Mouse (Mus musculus) CH12.LX (cell line): Measurements from ENCODE around the gene Rhot1. TPM values are rescaled to one million over a fixed set of nuclear protein-coding genes. Genes with fewer than 3 reads are reported as not detected.

Experiments used
- DNase-seq: peaks from one replicate; pipeline ENCODE4 v3.0.0-alpha.2; 2013; ENCODE audit errors: extremely low read depth
- H3K27ac ChIP-seq: 2 replicates; pipeline ENCODE4 v1.5.1; 2012; ENCODE audit warnings: low read depth, mild to moderate bottlenecking, control low read depth, moderate library complexity; ENCODE audit not compliant: insufficient read depth
- H3K27me3 ChIP-seq: replicated peaks from 2 replicates; pipeline ENCODE3; 2012; ENCODE audit warnings: inconsistent platforms
- H3K36me3 ChIP-seq, 2 experiments: replicated peaks in 1 of 2; 2 replicates each; pipeline versions ENCODE3 to v1.6.1; 2012; ENCODE audit warnings: inconsistent platforms in 1 of 2, low read length in 1 of 2, mild to moderate bottlenecking in 1 of 2, mixed read lengths in 1 of 2, moderate library complexity in 1 of 2; ENCODE audit not compliant: control insufficient read depth in 1 of 2, insufficient read depth in 1 of 2
- H3K4me1 ChIP-seq, 2 experiments: 2 replicates each; pipeline ENCODE4 v1.6.1; 2012; ENCODE audit warnings: inconsistent platforms in 1 of 2, moderate library complexity in 1 of 2; ENCODE audit not compliant: insufficient read depth in 2 of 2, control insufficient read depth in 1 of 2
- H3K4me2 ChIP-seq: 2 replicates; pipeline ENCODE4 v1.6.1; 2012; ENCODE audit warnings: low read depth, mild to moderate bottlenecking, control low read depth; ENCODE audit not compliant: poor library complexity, insufficient read depth, severe bottlenecking
- H3K4me3 ChIP-seq, 3 experiments: fragments of 150-350 bp in 1 of 3; sonication (generic) in 1 of 3; replicated peaks in 1 of 3; 2 replicates each; pipeline versions ENCODE3 to v1.5.1; 2011 to 2012; ENCODE audit warnings: low read depth in 2 of 3, low read length in 2 of 3, mild to moderate bottlenecking in 2 of 3, moderate library complexity in 2 of 3, control low read depth in 1 of 3, improper control_type of control experiment in 1 of 3, inconsistent platforms in 1 of 3, mixed read lengths in 1 of 3; ENCODE audit not compliant: poor library complexity in 1 of 3
- H3K79me2 ChIP-seq: replicated peaks from 2 replicates; pipeline ENCODE4 v1.6.1; 2012; ENCODE audit warnings: mild to moderate bottlenecking, moderate library complexity; ENCODE audit not compliant: control insufficient read depth, poor library complexity, insufficient read depth, severe bottlenecking; ENCODE audit errors: extremely low read depth
- H3K9ac ChIP-seq: 2 replicates; pipeline ENCODE4 v1.6.1; 2012; ENCODE audit warnings: low read depth, mild to moderate bottlenecking, control low read depth, moderate library complexity; ENCODE audit not compliant: insufficient read depth
- H3K9me3 ChIP-seq: replicated peaks from 2 replicates; pipeline ENCODE3; 2012; ENCODE audit warnings: low read length, inconsistent platforms, mixed read lengths
- BHLHE40 ChIP-seq: IDR thresholded peaks from 2 replicates; pipeline ENCODE4 v1.6.1; 2011; ENCODE audit warnings: mild to moderate bottlenecking, low read depth, low read length, improper control_type of control experiment
- CHD1 ChIP-seq: IDR thresholded peaks from 2 replicates; pipeline ENCODE4 v1.6.1; 2012; ENCODE audit warnings: low read depth, low read length, improper control_type of control experiment, inconsistent platforms
- CHD2 ChIP-seq: IDR thresholded peaks from 2 replicates; pipeline ENCODE4 v1.6.1; 2011; ENCODE audit warnings: low read length, improper control_type of control experiment
- CTCF ChIP-seq, 2 experiments: IDR thresholded peaks in 1 of 2; conservative IDR thresholded peaks in 1 of 2; 2 replicates each; pipeline ENCODE4 v1.5.1; 2011 to 2012; ENCODE audit warnings: low read depth in 2 of 2, low read length in 2 of 2, improper control_type of control experiment in 1 of 2, inconsistent platforms in 1 of 2, mild to moderate bottlenecking in 1 of 2, moderate library complexity in 1 of 2
- E2F4 ChIP-seq: IDR thresholded peaks from 2 replicates; pipeline ENCODE4 v1.6.1; 2011; ENCODE audit warnings: low read depth, low read length, improper control_type of control experiment; ENCODE audit not compliant: insufficient replicate concordance
- EP300 ChIP-seq: IDR thresholded peaks from 2 replicates; pipeline ENCODE4 v1.6.1; 2011; ENCODE audit warnings: low read length, improper control_type of control experiment
- ETS1 ChIP-seq: conservative IDR thresholded peaks from 2 replicates; pipeline ENCODE4 v1.6.1; 2012; ENCODE audit warnings: low read depth, mild to moderate bottlenecking, inconsistent platforms, low read length, improper control_type of control experiment, moderate library complexity
- GABPA ChIP-seq: IDR thresholded peaks from 2 replicates; pipeline ENCODE4 v1.6.1; 2012; ENCODE audit warnings: low read depth, low read length, improper control_type of control experiment, inconsistent platforms; ENCODE audit not compliant: insufficient replicate concordance
- HCFC1 ChIP-seq: IDR thresholded peaks from 2 replicates; pipeline ENCODE4 v1.6.1; 2012; ENCODE audit warnings: low read depth, mild to moderate bottlenecking, inconsistent platforms, low read length, improper control_type of control experiment
- KAT2A ChIP-seq: IDR thresholded peaks from 2 replicates; pipeline ENCODE4 v1.6.1; 2012; ENCODE audit warnings: low read length, improper control_type of control experiment, inconsistent platforms; ENCODE audit not compliant: insufficient replicate concordance
- MAX ChIP-seq: IDR thresholded peaks from 2 replicates; pipeline ENCODE4 v1.6.1; 2011; ENCODE audit warnings: low read length, improper control_type of control experiment
- MYC ChIP-seq: IDR thresholded peaks from 2 replicates; pipeline ENCODE4 v1.6.1; 2011; ENCODE audit warnings: low read depth, mild to moderate bottlenecking, improper control_type of control experiment, low read length
- NELFE ChIP-seq: IDR thresholded peaks from 2 replicates; pipeline ENCODE4 v1.6.1; 2011; ENCODE audit warnings: low read depth, low read length, improper control_type of control experiment
- PAX5 ChIP-seq: IDR thresholded peaks from 2 replicates; pipeline ENCODE4 v1.6.1; 2012; ENCODE audit warnings: low read length, inconsistent platforms, mixed read lengths
- RAD21 ChIP-seq: IDR thresholded peaks from 2 replicates; pipeline ENCODE4 v1.6.1; 2011; ENCODE audit warnings: low read depth, mild to moderate bottlenecking, low read length, improper control_type of control experiment, moderate library complexity
- SMC3 ChIP-seq: IDR thresholded peaks from 2 replicates; pipeline ENCODE4 v1.6.1; 2011; ENCODE audit warnings: low read depth, low read length, improper control_type of control experiment
- UBTF ChIP-seq: IDR thresholded peaks from 2 replicates; pipeline ENCODE4 v1.6.1; 2012; ENCODE audit warnings: low read depth, mild to moderate bottlenecking, inconsistent platforms, low read length, improper control_type of control experiment, moderate library complexity
- ZNF384 ChIP-seq: IDR thresholded peaks from 2 replicates; pipeline ENCODE4 v1.6.1; 2012; ENCODE audit warnings: low read depth, low read length, improper control_type of control experiment, inconsistent platforms
- dilution Hi-C: fragments of 300-500 bp; cut with MboI; formaldehyde crosslinking; loops from 2 replicates; pipeline ENCODE4 v1.14.3; 2020; ENCODE audit warnings: low sequenced_read_pairs; ENCODE audit not compliant: extremely low pct_unique_long_range_greater_than_20kb, extremely low pct_ligation_motif_present
- in situ Hi-C: fragments of 300-500 bp; cut with MboI; formaldehyde crosslinking; loops from 3 replicates; pipeline ENCODE4 v1.14.3; 2019; ENCODE audit warnings: low sequenced_read_pairs, low pct_ligation_motif_present, low pct_unique_long_range_greater_than_20kb, mixed read lengths
- polyA plus RNA-seq: library from polyadenylated mRNA; unstranded; fragments of >175 nt; gene quantifications from 2 replicates; pipeline ENCODE4 v1.2.1, GENCODE M21; 2012; ENCODE audit warnings: low read depth; ENCODE audit not compliant: insufficient read length
- total RNA-seq, 2 experiments: library from RNA; depleted of rRNA; stranded (reverse); fragments of 300-350 nt in 1 of 2; fragments of >200 nt in 1 of 2; gene quantifications; 2 replicates each; pipeline ENCODE4 v1.2.3; 2012 to 2014

Rhot1 gene
- total and polyA plus RNA-seq, 3 experiments: 33.1 to 73.3 (median 61.0) TPM

- Histone ChIP-seq H3K4me3 (no peak overlapping the region), H3K9ac (no peak overlapping the region), H3K27ac (no peak overlapping the region)
- TF ChIP-seq BHLHE40 (no peak), SMC3 (peak; percentile 54), CTCF (conservative IDR thresholded peaks at IDR 0.05 in 1 of 2, IDR thresholded peaks at IDR 0.05 in 1 of 2; ENCODE audit: low read depth in 2 of 2, low read length in 2 of 2) (peak; percentile 36 to 93), HCFC1 (no peak), E2F4 (no peak), RAD21 (peak; percentile 40), MYC (peak; percentile 69; the same call in 1 of the 2 replicates)
- TF ChIP-seq, all 38 proteins: peak for 4
- DNase-seq: peak; percentile 57
- in situ Hi-C loops (no loop called here), dilution Hi-C loops (no loop called here)
- no peaks in the 10 kb centered on the region for H3K79me2 ChIP-seq
- H3K27me3 ChIP-seq: no peaks in the 10 kb centered on the region
- no peak overlapping the region for H3K4me2 ChIP-seq
- H3K9me3 ChIP-seq: no peaks in the 10 kb centered on the region
- H3K36me3 ChIP-seq: peaks cover 5 to 40% of the 10 kb centered on the region in 2 experiments
- no peaks in the 10 kb centered on the region; a peak in 1 of 4 replicates for H3K4me1 ChIP-seq
These were observed 8.5 kb upstream of the Rhot1 start for GRCm38 (mm10) chr11:80200326-80200725.

GRCm38 (mm10) chr11:80202296-80202695 lies 6.5 kb upstream of the Rhot1 start:
- TF ChIP-seq RAD21: no peak
- no peak for TF ChIP-seq GABPA
- no peak for TF ChIP-seq ZNF384
- no peak for TF ChIP-seq PAX5
- no peak for TF ChIP-seq EP300
- TF ChIP-seq E2F4: no peak
- TF ChIP-seq CHD1: no peak
- no peak for TF ChIP-seq NELFE
- TF ChIP-seq UBTF: no peak
- TF ChIP-seq MAX: no peak
- no peak for TF ChIP-seq ETS1
- TF ChIP-seq CHD2: no peak
- no peak for TF ChIP-seq KAT2A
- TF ChIP-seq, all 38 proteins: peak for 0
- no peaks in the 10 kb centered on the region for H3K79me2 ChIP-seq
- H3K4me2 ChIP-seq: no peak overlapping the region
- no peak overlapping the region for H3K9ac ChIP-seq
- no peak for DNase-seq
- H3K27ac ChIP-seq: no peak overlapping the region
- in situ Hi-C loops (no loop called here), dilution Hi-C loops (no loop called here)
- H3K4me1 ChIP-seq: no peaks in the 10 kb centered on the region
- H3K9me3 ChIP-seq: no peaks in the 10 kb centered on the region
- peaks cover 5 to 23% of the 10 kb centered on the region in 2 experiments for H3K36me3 ChIP-seq
- H3K27me3 ChIP-seq: no peaks in the 10 kb centered on the region
- no peak overlapping the region for H3K4me3 ChIP-seq
